Mouse (Mus musculus): ENCODE measurements around the gene Vmn2r103. TPM values are rescaled to one million over a fixed set of nuclear protein-coding genes. Genes with fewer than 3 reads are reported as not detected.

Gene Vmn2r103
- polyA plus RNA-seq (2017; shearing (Covaris generic)) = not detected

DNA sequence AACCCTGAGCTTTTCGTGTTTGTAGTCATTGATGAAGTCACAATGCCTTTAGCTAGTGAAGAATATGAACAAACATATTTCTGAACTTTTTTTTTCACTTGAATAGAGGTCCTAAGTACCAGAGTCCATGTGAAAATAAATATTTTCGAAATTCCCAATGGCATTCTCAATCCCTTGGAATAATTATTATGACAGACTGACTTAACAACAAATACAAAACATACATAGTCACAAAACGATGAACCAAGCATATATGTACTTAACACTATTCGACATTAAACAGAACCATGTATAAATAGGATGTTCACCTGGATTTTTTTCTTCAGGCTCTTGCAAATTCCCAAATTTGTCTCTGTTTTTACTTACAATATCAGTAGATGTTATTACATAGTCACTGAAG, at the start of gene Vmn2r103:
Gene Vmn2r103 (plus strand): TSS at position 301 of the 400 bp plus-strand sequence.

Other genes with a start within 250 kb of the Vmn2r103 start
- gene Vmn2r101, start 196.1 kb upstream of the Vmn2r103 start, polyA plus RNA-seq (2017; shearing (Covaris generic)) = not detected
- not detected for gene Vmn2r102, start 113.0 kb upstream of the Vmn2r103 start, polyA plus RNA-seq (2017; shearing (Covaris generic))